Mouse (Mus musculus) erythroid progenitor cell, adult 5-6 weeks (primary cell): ENCODE measurements around the gene Rbms3. TPM values are rescaled to one million over a fixed set of nuclear protein-coding genes. Genes with fewer than 3 reads are reported as not detected.

Experiments
- ATAC-seq: replicated peaks from 2 replicates; pipeline ENCODE4 v1.8.0; 2016; ENCODE audit warnings: moderate number of reproducible peaks, mild to moderate bottlenecking, moderate TSS enrichment, inconsistent platforms; ENCODE audit not compliant: poor library complexity, low FRiP score, severe bottlenecking
- total RNA-seq, 2 experiments: library from RNA; stranded (forward) in 1 of 2; stranded (reverse) in 1 of 2; fragments of 150-400 nt in 1 of 2; fragments of 186-747, 209-891 nt in 1 of 2; gene quantifications; 2 replicates each; pipeline versions ENCODE4 v1.2.3 to v1.2.4; 2015 to 2017; ENCODE audit warnings: low replicate concordance in 2 of 2

The Rbms3 gene
- total RNA-seq, 2 experiments from 2014 or later, result not detected

DNA sequence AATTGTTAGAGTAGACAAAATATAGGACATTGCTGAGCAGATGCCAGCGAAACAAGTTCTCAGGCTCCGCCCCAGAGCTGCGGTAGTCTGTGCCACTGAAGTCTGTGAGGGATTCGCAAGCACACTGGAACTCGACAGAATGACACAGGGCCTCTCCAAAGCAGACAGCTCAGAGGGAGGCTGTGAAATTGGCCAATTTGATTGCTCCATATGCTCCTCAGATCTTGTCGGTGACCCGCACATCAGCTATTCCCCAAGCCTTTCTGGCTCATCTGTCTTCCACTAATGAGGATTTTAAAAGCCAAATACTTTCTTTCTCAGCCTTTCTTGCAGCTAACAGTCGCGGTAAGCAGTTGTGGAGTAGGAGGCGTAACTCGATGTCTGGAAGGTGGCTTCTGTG lies 120.8 kb downstream of the Rbms3 start:
- ATAC-seq, result no peak

GRCm38 (mm10) chr9:117491866-117492265 lies 137.8 kb downstream of the Rbms3 start:
- ATAC-seq, result no peak

DNA sequence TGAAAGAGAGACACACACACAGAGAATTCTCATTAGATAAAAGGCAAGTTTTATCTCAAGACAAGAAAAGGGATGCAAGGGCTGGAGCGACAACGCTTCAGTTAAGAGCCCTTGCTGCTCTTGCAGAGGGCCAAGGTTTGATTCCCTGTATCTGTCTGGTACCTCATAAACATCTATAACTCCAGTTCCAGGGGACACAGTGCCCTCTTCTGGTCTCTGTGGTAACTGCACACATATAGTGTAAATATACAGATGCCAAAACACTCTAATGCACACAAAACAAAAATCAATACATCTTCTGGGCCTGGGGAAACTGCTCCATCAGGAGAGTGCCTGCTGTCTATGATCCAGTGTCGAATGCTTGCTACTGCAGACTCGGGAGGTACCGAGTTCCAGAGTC lies 145.3 kb downstream of the Rbms3 start:
- ATAC-seq, result no peak

GRCm38 (mm10) chr9:117476753-117477152 lies 153.0 kb downstream of the Rbms3 start:
- ATAC-seq, result no peak

GRCm38 (mm10) chr9:117452816-117453215 lies 176.9 kb downstream of the Rbms3 start:
- ATAC-seq, result no peak

DNA sequence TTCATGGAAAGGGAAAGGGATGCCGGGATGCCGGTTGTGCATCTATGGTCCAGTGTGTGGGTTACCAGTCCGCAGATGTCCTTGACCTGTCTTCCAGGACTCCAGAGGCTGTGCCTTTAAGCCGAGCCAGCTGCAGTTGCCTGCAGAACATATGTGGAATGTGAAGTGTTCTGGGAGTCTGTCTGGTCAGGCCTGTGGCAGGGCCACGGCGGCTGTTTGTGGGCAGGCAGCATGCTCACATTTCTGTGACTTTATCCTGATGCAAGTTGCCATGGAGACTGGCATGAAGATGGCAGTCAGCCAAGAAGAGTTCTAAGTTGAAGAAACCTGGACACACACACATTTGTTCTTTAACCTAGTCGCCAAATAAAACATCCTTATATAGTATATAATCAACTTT lies 187.1 kb downstream of the Rbms3 start:
- ATAC-seq, result no peak

DNA sequence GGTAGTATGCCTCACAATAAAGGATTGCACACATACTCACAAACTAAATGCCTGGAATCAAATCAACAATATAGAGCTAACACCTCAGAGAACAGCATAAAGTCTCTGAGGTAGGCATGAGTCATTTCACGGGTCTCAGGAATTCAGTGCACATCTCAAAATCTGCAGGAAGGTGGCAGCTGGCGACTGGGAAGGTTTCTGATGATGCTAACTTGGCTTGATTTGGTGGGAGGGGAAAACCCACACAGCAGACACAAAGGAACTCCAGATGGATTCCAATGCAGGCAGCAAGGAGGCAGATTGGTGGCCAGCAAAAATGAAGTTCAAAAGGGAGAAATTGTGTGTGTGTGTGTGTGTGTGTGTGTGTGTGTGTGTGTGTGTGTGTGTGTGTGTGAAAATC lies 193.9 kb downstream of the Rbms3 start:
- no peak for ATAC-seq

- ATAC-seq, result no peak
Observed at GRCm38 (mm10) chr9:117430670-117431069, 199.0 kb downstream of the Rbms3 start.

- no peak for ATAC-seq
Observed at GRCm38 (mm10) chr9:117429217-117430105, 200.3 kb downstream of the Rbms3 start.

- ATAC-seq, result no peak
Observed at GRCm38 (mm10) chr9:117423259-117423658, 206.5 kb downstream of the Rbms3 start.

DNA sequence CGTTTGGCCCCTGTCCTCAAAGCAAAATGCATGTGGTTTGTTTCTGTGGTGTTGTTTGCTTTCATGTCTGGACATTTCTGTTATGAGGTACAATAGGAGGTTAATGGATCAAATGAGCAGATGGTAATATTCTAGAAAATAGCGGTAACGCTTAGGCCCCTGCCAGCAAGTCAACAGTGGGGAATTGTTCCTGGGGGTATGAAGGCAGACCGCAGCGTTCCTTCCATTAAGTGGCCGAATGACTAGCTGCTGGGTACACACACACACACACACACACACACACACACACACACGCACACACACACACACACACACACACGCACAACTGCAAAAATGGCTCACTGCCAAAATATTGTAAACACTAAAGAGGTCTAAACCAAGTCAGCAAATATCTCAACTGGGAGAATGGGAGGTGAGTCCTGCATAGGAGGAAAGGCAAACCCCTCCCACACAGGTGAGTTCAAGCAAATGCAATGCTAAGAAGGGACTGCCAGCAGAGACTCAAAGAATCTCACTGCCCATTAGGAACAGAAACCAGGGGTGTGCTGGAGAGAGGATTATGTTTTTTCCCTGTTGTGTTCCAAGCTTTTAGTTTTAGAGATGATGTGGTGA lies 209.7 kb downstream of the Rbms3 start:
- ATAC-seq, result no peak

DNA sequence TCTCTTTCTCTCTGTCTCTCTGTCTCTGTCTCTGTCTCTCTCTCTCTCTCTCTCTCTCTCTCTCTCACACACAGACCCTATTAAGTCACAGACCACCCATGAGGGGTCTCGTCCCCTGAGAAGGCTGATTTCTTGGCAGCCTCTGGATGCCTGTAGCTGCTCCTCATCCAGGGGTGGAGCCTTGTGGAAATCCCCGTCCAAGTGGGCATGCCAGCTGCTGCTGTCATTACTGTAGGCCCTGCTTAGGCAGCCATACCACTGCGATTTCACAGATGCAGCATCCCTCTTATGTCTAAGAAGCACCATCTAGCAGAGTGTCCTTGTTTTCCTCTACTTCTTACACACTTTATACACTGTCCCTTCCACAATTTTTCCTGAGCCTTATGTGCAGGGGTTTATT lies 216.5 kb downstream of the Rbms3 start:
- ATAC-seq, result no peak

DNA sequence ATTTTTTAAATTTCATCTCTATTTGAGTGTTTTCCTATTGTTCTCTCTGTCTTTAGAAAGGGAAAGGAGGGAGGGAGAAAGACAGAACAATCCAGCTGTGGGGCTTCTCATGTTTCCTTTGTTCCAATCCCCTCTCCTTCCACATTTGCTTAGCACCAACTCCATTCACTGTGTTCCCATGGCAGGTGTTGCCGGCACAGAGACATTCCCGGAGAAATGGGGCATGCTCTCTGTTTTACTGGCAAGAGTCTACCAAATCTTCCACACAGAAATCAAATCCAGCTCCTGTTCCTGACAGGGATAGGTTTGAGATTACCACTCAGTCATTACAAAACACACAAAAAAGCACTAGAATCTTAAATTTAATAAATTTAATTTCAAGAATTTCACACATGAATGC lies 217.1 kb downstream of the Rbms3 start:
- no peak for ATAC-seq

- no peak for ATAC-seq
Observed at GRCm38 (mm10) chr9:117404621-117405020, 225.1 kb downstream of the Rbms3 start.

GRCm38 (mm10) chr9:117400262-117400671 lies 229.4 kb downstream of the Rbms3 start:
- no peak for ATAC-seq

DNA sequence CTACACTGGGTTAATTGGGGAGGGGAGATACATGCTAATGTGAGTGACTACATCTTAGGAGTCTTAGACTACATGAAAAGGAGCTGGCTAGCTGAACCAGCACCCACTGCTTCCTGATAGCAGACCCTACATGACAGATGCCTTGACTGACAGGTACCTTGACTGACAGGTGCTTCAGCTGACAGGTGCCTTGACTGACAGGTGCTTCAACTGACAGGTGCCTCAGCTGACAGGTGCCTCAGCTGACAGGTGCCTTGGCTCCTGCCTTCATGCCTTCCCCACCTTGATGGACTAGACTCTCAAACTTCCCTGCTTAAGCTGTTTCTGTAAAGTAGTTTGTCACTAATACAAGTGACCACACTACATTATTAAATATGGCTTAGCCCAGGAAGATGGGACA lies 232.6 kb downstream of the Rbms3 start:
- ATAC-seq, result no peak

GRCm38 (mm10) chr9:117396586-117396985 lies 233.1 kb downstream of the Rbms3 start:
- ATAC-seq, result no peak

GRCm38 (mm10) chr9:117393626-117394525 lies 235.8 kb downstream of the Rbms3 start:
- no peak for ATAC-seq

GRCm38 (mm10) chr9:117388024-117388423 lies 241.7 kb downstream of the Rbms3 start:
- ATAC-seq, result no peak

DNA sequence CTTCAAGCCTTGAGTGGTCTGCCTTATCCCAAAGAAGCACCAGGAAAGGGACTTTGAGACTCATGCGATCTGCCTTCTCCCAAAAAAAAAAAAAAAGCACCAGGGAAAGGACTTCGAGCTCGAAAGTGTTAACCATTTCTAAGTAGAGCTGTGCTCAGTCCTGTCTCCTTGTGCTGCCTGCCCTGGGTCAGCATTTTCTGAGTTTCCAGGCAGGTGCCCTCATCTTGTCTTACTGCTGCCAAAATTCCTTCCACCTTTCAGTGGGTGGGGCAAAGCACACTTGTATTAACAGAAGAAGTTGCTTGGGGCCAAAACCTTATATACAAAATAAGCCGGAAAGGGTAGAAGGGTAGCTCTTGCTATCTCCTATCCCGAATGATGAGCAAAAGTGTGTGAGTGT lies 248.8 kb downstream of the Rbms3 start:
- no peak for ATAC-seq
